Mouse (Mus musculus): ENCODE measurements around the gene Ccdc155. TPM values are rescaled to one million over a fixed set of nuclear protein-coding genes. Genes with fewer than 3 reads are reported as not detected.
A peak's percentile ranks its signal among the peaks of the same experiment; 100 is the strongest.

Gene Ccdc155
- polyA plus RNA-seq, 1 experiment from 2014 or later, result 0.86 TPM

- peak; percentile 94 for ATAC-seq (ENCODE audit: low FRiP score, low TSS enrichment)
- Histone ChIP-seq H3K9ac (replicated peaks; ENCODE audit: low read length) (peak overlapping the region; percentile 54; the same call in 1 of the 2 replicates), H3K4me1 (ENCODE audit: insufficient read depth, low read length) (peaks cover 9% of the 10 kb centered on the region)
These were observed 42.8 kb downstream of the Ccdc155 start for GRCm38 (mm10) chr7:45161612-45162473.

GRCm38 (mm10) chr7:45160866-45161265 is 43.8 kb downstream of the Ccdc155 start:
- ATAC-seq (ENCODE audit: low FRiP score, low TSS enrichment), result no peak
- Histone ChIP-seq H3K27me3 (ENCODE audit: insufficient read depth, low read length) (peaks cover 32% of the 10 kb centered on the region), H3K4me2 (replicated peaks; ENCODE audit: low read depth, low read length) (no peak overlapping the region), H3K27ac (ENCODE audit: low read length) (no peak overlapping the region), H3K9me3 (ENCODE audit: low read length) (no peaks in the 10 kb centered on the region), H3K4me3 (ENCODE audit: low read length) (no peak overlapping the region), H3K9ac (replicated peaks; ENCODE audit: low read length) (no peak overlapping the region), H3K36me3 (ENCODE audit: insufficient read depth, low read length) (peaks cover 22% of the 10 kb centered on the region), H3K4me1 (ENCODE audit: insufficient read depth, low read length) (peaks cover 9% of the 10 kb centered on the region)
- WGBS, result 86% methylated on average over 3 of the region's 3 CpGs

More at GRCm38 (mm10) chr7:45161612-45162473, 42.8 kb downstream of the Ccdc155 start:
- peaks cover 20% of the 10 kb centered on the region for H3K36me3 ChIP-seq (ENCODE audit: insufficient read depth, low read length)
- H3K4me3 ChIP-seq (ENCODE audit: low read length), result peak overlapping the region; percentile 48
- peak overlapping the region; percentile 86 for H3K4me2 ChIP-seq (replicated peaks; ENCODE audit: low read depth, low read length)
- H3K27me3 ChIP-seq (ENCODE audit: insufficient read depth, low read length), result peaks cover 41% of the 10 kb centered on the region
- 4% methylated on average over 35 of the region's 35 CpGs for WGBS
- H3K9me3 ChIP-seq (ENCODE audit: low read length), result no peaks in the 10 kb centered on the region
- H3K27ac ChIP-seq (ENCODE audit: low read length), result peak overlapping the region; percentile 1; the same call in 1 of the 2 replicates

- Histone ChIP-seq H3K9ac (replicated peaks; ENCODE audit: low read length) (no peak overlapping the region), H3K27ac (ENCODE audit: low read length) (no peak overlapping the region), H3K4me3 (ENCODE audit: low read length) (no peak overlapping the region), H3K4me2 (replicated peaks; ENCODE audit: low read depth, low read length) (no peak overlapping the region), H3K27me3 (ENCODE audit: insufficient read depth, low read length) (peaks cover 27% of the 10 kb centered on the region), H3K9me3 (ENCODE audit: low read length) (no peaks in the 10 kb centered on the region), H3K4me1 (ENCODE audit: insufficient read depth, low read length) (peaks cover 9% of the 10 kb centered on the region), H3K36me3 (ENCODE audit: insufficient read depth, low read length) (peaks cover 22% of the 10 kb centered on the region)
- no peak for ATAC-seq (ENCODE audit: low FRiP score, low TSS enrichment)
- WGBS, result 93% methylated on average over 6 of the region's 6 CpGs
These were observed 44.3 kb downstream of the Ccdc155 start for GRCm38 (mm10) chr7:45160316-45160800.

- Histone ChIP-seq H3K36me3 (ENCODE audit: insufficient read depth, low read length) (peaks cover 22% of the 10 kb centered on the region), H3K9me3 (ENCODE audit: low read length) (no peaks in the 10 kb centered on the region), H3K4me2 (replicated peaks; ENCODE audit: low read depth, low read length) (no peak overlapping the region), H3K4me1 (ENCODE audit: insufficient read depth, low read length) (peaks cover 6% of the 10 kb centered on the region), H3K4me3 (ENCODE audit: low read length) (no peak overlapping the region), H3K27ac (ENCODE audit: low read length) (no peak overlapping the region), H3K27me3 (ENCODE audit: insufficient read depth, low read length) (peaks cover 14% of the 10 kb centered on the region), H3K9ac (replicated peaks; ENCODE audit: low read length) (no peak overlapping the region)
- ATAC-seq (ENCODE audit: low FRiP score, low TSS enrichment), result no peak
- WGBS, result 91% methylated on average over 6 of the region's 6 CpGs
These were observed 45.7 kb downstream of the Ccdc155 start for GRCm38 (mm10) chr7:45158991-45159390.

GRCm38 (mm10) chr7:45157459-45157858 is 47.2 kb downstream of the Ccdc155 start:
- H3K9ac ChIP-seq (replicated peaks; ENCODE audit: low read length), result no peak overlapping the region
- no peaks in the 10 kb centered on the region for H3K9me3 ChIP-seq (ENCODE audit: low read length)
- no peaks in the 10 kb centered on the region for H3K27me3 ChIP-seq (ENCODE audit: insufficient read depth, low read length)
- H3K27ac ChIP-seq (ENCODE audit: low read length), result no peak overlapping the region
- peaks cover 9% of the 10 kb centered on the region for H3K4me1 ChIP-seq (ENCODE audit: insufficient read depth, low read length)
- ATAC-seq (ENCODE audit: low FRiP score, low TSS enrichment), result no peak
- 83% methylated on average over 14 of the region's 14 CpGs for WGBS
- H3K4me3 ChIP-seq (ENCODE audit: low read length), result no peak overlapping the region
- H3K4me2 ChIP-seq (replicated peaks; ENCODE audit: low read depth, low read length), result no peak overlapping the region
- H3K36me3 ChIP-seq (ENCODE audit: insufficient read depth, low read length), result peaks cover 22% of the 10 kb centered on the region

- WGBS, result 94% methylated on average over 15 of the region's 15 CpGs
- ATAC-seq (ENCODE audit: low FRiP score, low TSS enrichment), result no peak
These were observed 48.5 kb downstream of the Ccdc155 start for GRCm38 (mm10) chr7:45156206-45156605.

GRCm38 (mm10) chr7:45155590-45155989 is 49.1 kb downstream of the Ccdc155 start:
- no peak for ATAC-seq (ENCODE audit: low FRiP score, low TSS enrichment)
- no peak overlapping the region for H3K27ac ChIP-seq (ENCODE audit: low read length)

More at GRCm38 (mm10) chr7:45156206-45156605, 48.5 kb downstream of the Ccdc155 start:
- Histone ChIP-seq H3K27ac (ENCODE audit: low read length) (no peak overlapping the region), H3K36me3 (ENCODE audit: insufficient read depth, low read length) (peaks cover 22% of the 10 kb centered on the region), H3K4me1 (ENCODE audit: insufficient read depth, low read length) (peaks cover 15% of the 10 kb centered on the region), H3K4me3 (ENCODE audit: low read length) (no peak overlapping the region), H3K9ac (replicated peaks; ENCODE audit: low read length) (no peak overlapping the region), H3K4me2 (replicated peaks; ENCODE audit: low read depth, low read length) (no peak overlapping the region), H3K27me3 (ENCODE audit: insufficient read depth, low read length) (no peaks in the 10 kb centered on the region), H3K9me3 (ENCODE audit: low read length) (no peaks in the 10 kb centered on the region)

GRCm38 (mm10) chr7:45154993-45155514 is 49.6 kb downstream of the Ccdc155 start:
- ATAC-seq (ENCODE audit: low FRiP score, low TSS enrichment), result no peak
- Histone ChIP-seq H3K27me3 (ENCODE audit: insufficient read depth, low read length) (no peaks in the 10 kb centered on the region), H3K9me3 (ENCODE audit: low read length) (no peaks in the 10 kb centered on the region), H3K27ac (ENCODE audit: low read length) (no peak overlapping the region), H3K4me3 (ENCODE audit: low read length) (peak overlapping the region; percentile 77), H3K4me2 (replicated peaks; ENCODE audit: low read depth, low read length) (peak overlapping the region; percentile 68), H3K36me3 (ENCODE audit: insufficient read depth, low read length) (peaks cover 15% of the 10 kb centered on the region), H3K9ac (replicated peaks; ENCODE audit: low read length) (peak overlapping the region; percentile 95), H3K4me1 (ENCODE audit: insufficient read depth, low read length) (peaks cover 27% of the 10 kb centered on the region)
- 76% methylated on average over 12 of the region's 12 CpGs for WGBS

More at GRCm38 (mm10) chr7:45155590-45155989, 49.1 kb downstream of the Ccdc155 start:
- Histone ChIP-seq H3K9me3 (ENCODE audit: low read length) (no peaks in the 10 kb centered on the region), H3K36me3 (ENCODE audit: insufficient read depth, low read length) (peaks cover 20% of the 10 kb centered on the region), H3K4me1 (ENCODE audit: insufficient read depth, low read length) (peaks cover 22% of the 10 kb centered on the region), H3K9ac (replicated peaks; ENCODE audit: low read length) (no peak overlapping the region), H3K4me2 (replicated peaks; ENCODE audit: low read depth, low read length) (no peak overlapping the region), H3K4me3 (ENCODE audit: low read length) (no peak overlapping the region), H3K27me3 (ENCODE audit: insufficient read depth, low read length) (no peaks in the 10 kb centered on the region)
- 86% methylated on average over 9 of the region's 9 CpGs for WGBS

- no peaks in the 10 kb centered on the region for H3K9me3 ChIP-seq (ENCODE audit: low read length)
- H3K27me3 ChIP-seq (ENCODE audit: insufficient read depth, low read length), result no peaks in the 10 kb centered on the region
- peak within 1 kb of the TSS; percentile 68 for H3K4me2 ChIP-seq (replicated peaks; ENCODE audit: low read depth, low read length)
- H3K36me3 ChIP-seq (ENCODE audit: insufficient read depth, low read length), result peaks cover 9% of the 10 kb centered on the region; the same call in 1 of the 2 replicates
- H3K4me1 ChIP-seq (ENCODE audit: insufficient read depth, low read length), result peaks cover 30% of the 10 kb centered on the region
- WGBS, result 3% methylated on average over 69 of the region's 69 CpGs
- H3K4me3 ChIP-seq (ENCODE audit: low read length), result peak within 1 kb of the TSS; percentile 77
- H3K9ac ChIP-seq (replicated peaks; ENCODE audit: low read length), result peak within 1 kb of the TSS; percentile 95
- peak; percentile 94 for ATAC-seq (ENCODE audit: low FRiP score, low TSS enrichment)
- peak within 1 kb of the TSS; percentile 98 for H3K27ac ChIP-seq (ENCODE audit: low read length)
These were observed 50.3 kb downstream of the Ccdc155 start, which contains the start of the genes Pih1d1 and Aldh16a1 for GRCm38 (mm10) chr7:45154096-45154992. Pih1d1 (plus strand) TSS chr7:45154303. Aldh16a1 (minus strand) TSS chr7:45154584.
